Mouse (Mus musculus) brain, embryonic 18.5 days (tissue): Measurements from ENCODE around the gene Ropn1l.

Source experiments
- DNase-seq: peaks from one replicate; pipeline ENCODE4 v3.0.0-alpha.2; 2012; ENCODE audit warnings: low read depth, low spot score

Gene Ropn1l

GRCm38 (mm10) chr15:31453098-31453916, at the start of gene Ropn1l:
Ropn1l (minus strand) TSS chr15:31453737.
- DNase-seq, result peak; percentile 76

GRCm38 (mm10) chr15:31502996-31503395, 49.5 kb upstream of the Ropn1l start:
- no peak for DNase-seq

GRCm38 (mm10) chr15:31502313-31502712, 48.8 kb upstream of the Ropn1l start:
- DNase-seq, result no peak

- no peak for DNase-seq
These were observed 41.3 kb upstream of the Ropn1l start for GRCm38 (mm10) chr15:31494803-31495202.

- no peak for DNase-seq
These were observed 40.8 kb upstream of the Ropn1l start for GRCm38 (mm10) chr15:31494310-31494709.

GRCm38 (mm10) chr15:31487407-31487806, 33.9 kb upstream of the Ropn1l start:
- DNase-seq, result no peak

GRCm38 (mm10) chr15:31476678-31477077, 23.1 kb upstream of the Ropn1l start:
- DNase-seq, result no peak

GRCm38 (mm10) chr15:31472645-31473574, 19.4 kb upstream of the Ropn1l start:
- no peak for DNase-seq

GRCm38 (mm10) chr15:31471529-31471928, 18.0 kb upstream of the Ropn1l start:
- DNase-seq, result no peak

- DNase-seq, result no peak
These were observed 16.0 kb upstream of the Ropn1l start for GRCm38 (mm10) chr15:31469497-31469896.

GRCm38 (mm10) chr15:31468806-31469205, 15.3 kb upstream of the Ropn1l start:
- no peak for DNase-seq

- no peak for DNase-seq
These were observed 13.2 kb upstream of the Ropn1l start for GRCm38 (mm10) chr15:31466749-31467148.

- no peak for DNase-seq
These were observed 12.8 kb upstream of the Ropn1l start for GRCm38 (mm10) chr15:31466295-31466694.

- no peak for DNase-seq
These were observed 12.3 kb upstream of the Ropn1l start for GRCm38 (mm10) chr15:31465806-31466205.

GRCm38 (mm10) chr15:31460571-31460970, 7.0 kb upstream of the Ropn1l start:
- DNase-seq, result no peak

- no peak for DNase-seq
These were observed 4.5 kb upstream of the Ropn1l start for GRCm38 (mm10) chr15:31458081-31458480.

GRCm38 (mm10) chr15:31456381-31456780, 2.8 kb upstream of the Ropn1l start:
- no peak for DNase-seq

GRCm38 (mm10) chr15:31454861-31455295, 1.3 kb upstream of the Ropn1l start:
- DNase-seq, result no peak

- DNase-seq, result no peak
These were observed 741 bp upstream of the Ropn1l start for GRCm38 (mm10) chr15:31454096-31454860.

GRCm38 (mm10) chr15:31452336-31453097, 1.0 kb downstream of the Ropn1l start:
- DNase-seq, result no peak

GRCm38 (mm10) chr15:31449772-31450171, 3.8 kb downstream of the Ropn1l start:
- no peak for DNase-seq
